Mouse (Mus musculus) adrenal gland, adult 18-20 months (tissue): Measurements from ENCODE around the gene Vmn1r40. TPM values are rescaled to one million over a fixed set of nuclear protein-coding genes. Genes with fewer than 3 reads are reported as not detected.

Source experiments
- total RNA-seq, 2 experiments: library from RNA; stranded (reverse); gene quantifications; 1 replicate in 1 of 2; 2 replicates in 1 of 2; pipeline ENCODE4 v1.2.3; 2021

Gene Vmn1r40
- total RNA-seq, 2 experiments from 2014 or later, result not detected

Other genes with a start within 250 kb of the Vmn1r40 start
- gene Chchd6, start 111.9 kb upstream of the Vmn1r40 start, total RNA-seq, result 10 to 100 TPM; 30.3 to 51.6 TPM
- gene Txnrd3, start 63.6 kb upstream of the Vmn1r40 start, total RNA-seq, result 10 to 100 TPM; 10.2 to 10.7 TPM
- not detected for gene Vmn1r41, start 33.2 kb downstream of the Vmn1r40 start, total RNA-seq
- gene Vmn1r42, start 168.9 kb downstream of the Vmn1r40 start, total RNA-seq, result not detected
- not detected for gene Vmn1r43, start 168.9 kb downstream of the Vmn1r40 start, total RNA-seq
- not detected for gene Vmn1r44, start 176.1 kb downstream of the Vmn1r40 start, total RNA-seq
- not detected for gene Vmn1r45, start 233.1 kb downstream of the Vmn1r40 start, total RNA-seq